Mouse (Mus musculus): ENCODE measurements around the gene Gm10065. TPM values are rescaled to one million over a fixed set of nuclear protein-coding genes. Genes with fewer than 3 reads are reported as not detected.

The Gm10065 gene
- total and polyA plus RNA-seq, 3 experiments = not detected

DNA sequence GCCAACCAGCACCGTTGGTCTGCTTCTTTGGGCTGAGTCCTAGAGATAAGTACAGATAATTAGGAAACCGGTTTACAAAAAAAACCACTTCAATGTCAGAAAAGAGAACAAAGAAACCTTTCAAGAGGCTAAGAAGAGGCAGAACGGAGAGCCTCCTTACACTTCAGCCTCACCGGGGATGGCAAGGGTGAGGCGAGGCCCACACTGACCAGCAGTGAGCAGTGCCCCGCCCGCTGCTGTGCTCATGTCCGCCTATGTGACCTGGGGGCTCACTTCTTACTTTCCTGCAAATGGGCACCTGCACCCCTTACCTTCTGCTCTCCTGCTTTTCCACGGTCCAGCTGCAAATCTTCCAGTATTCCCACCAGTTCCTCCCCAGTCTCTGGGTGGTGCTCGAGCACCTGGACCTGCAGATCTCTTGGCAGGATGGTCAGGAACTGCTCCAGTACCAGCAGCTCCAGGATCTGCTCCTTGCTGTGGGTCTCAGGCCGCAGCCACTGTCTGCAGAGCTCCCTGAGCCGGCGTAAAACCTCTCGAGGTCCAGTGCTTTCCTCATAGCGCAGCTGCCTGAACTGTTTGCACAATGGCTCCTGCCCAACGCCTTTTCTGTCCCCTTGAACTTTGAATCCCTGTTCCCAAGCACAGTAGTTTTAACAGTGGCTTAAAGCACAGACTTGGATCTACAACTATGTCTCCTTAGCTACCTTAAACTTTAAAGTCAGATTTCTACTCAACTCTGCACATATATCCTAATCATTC lies 31.2 kb downstream of the Gm10065 start:
- peaks cover 2% of the 10 kb centered on the region for H3K79me2 ChIP-seq (ENCODE audit: control insufficient read depth, insufficient read depth, low read length, poor library complexity)
- DNase-seq (ENCODE audit: low read depth, low spot score) = no peak
- TF ChIP-seq GATA1 (IDR thresholded peaks at IDR 0.05; ENCODE audit: low read depth, low read length) = no peak
- TF ChIP-seq HCFC1 (IDR thresholded peaks at IDR 0.05; ENCODE audit: low read depth, low read length) = no peak
- TF ChIP-seq TBP (IDR thresholded peaks at IDR 0.05; ENCODE audit: low read depth, low read length) = no peak
- TF ChIP-seq E2F4 (IDR thresholded peaks at IDR 0.05; ENCODE audit: borderline replicate concordance, low read depth, low read length) = no peak
- no peak for TF ChIP-seq ZKSCAN1 (IDR thresholded peaks at IDR 0.05; ENCODE audit: low read depth, low read length)
- TF ChIP-seq MEF2A (IDR thresholded peaks at IDR 0.05; ENCODE audit: extremely low read depth, insufficient replicate concordance, low read depth, low read length, poor library complexity, severe bottlenecking) = no peak
- TF ChIP-seq JUND (IDR thresholded peaks at IDR 0.05; ENCODE audit: low read depth, low read length) = no peak
- no peak for TF ChIP-seq MAFK (IDR thresholded peaks at IDR 0.05; ENCODE audit: borderline replicate concordance, low read depth, low read length)
- no peak for TF ChIP-seq BHLHE40 (IDR thresholded peaks at IDR 0.05; ENCODE audit: borderline replicate concordance, low read depth, low read length)
- TF ChIP-seq CTCF (IDR thresholded peaks at IDR 0.05 in 2 of 3, conservative IDR thresholded peaks at IDR 0.05 in 1 of 3; ENCODE audit: control insufficient read depth in 1 of 3, insufficient read depth in 1 of 3, low read depth in 2 of 3, low read length in 3 of 3, poor library complexity in 1 of 3, severe bottlenecking in 1 of 3) = no peak
- TF ChIP-seq RCOR1 (IDR thresholded peaks at IDR 0.05; ENCODE audit: low read depth, low read length) = no peak
- TF ChIP-seq USF2 (IDR thresholded peaks at IDR 0.05; ENCODE audit: borderline replicate concordance in 1 of 2, insufficient read depth in 1 of 2, low read depth in 1 of 2, low read length in 2 of 2) = no peak
- TF ChIP-seq ZC3H11A (IDR thresholded peaks at IDR 0.05; ENCODE audit: low read depth, low read length) = no peak
- no peak for TF ChIP-seq ZNF384 (IDR thresholded peaks at IDR 0.05; ENCODE audit: low read depth, low read length)
- no peak for TF ChIP-seq SIN3A (IDR thresholded peaks at IDR 0.05; ENCODE audit: low read length)
- no peak for TF ChIP-seq POLR2A (IDR thresholded peaks at IDR 0.05; ENCODE audit: control insufficient read depth in 1 of 2, insufficient read depth in 1 of 2, low read depth in 1 of 2, low read length in 2 of 2, poor library complexity in 1 of 2)
- no peak for TF ChIP-seq USF1 (IDR thresholded peaks at IDR 0.05; ENCODE audit: low read depth, low read length)
- no peak overlapping the region for H3K9ac ChIP-seq (ENCODE audit: control insufficient read depth, low read depth, low read length, poor library complexity, severe bottlenecking)
- H3K4me3 ChIP-seq (ENCODE audit: control insufficient read depth in 1 of 2, insufficient read depth in 1 of 2, low read depth in 2 of 2, low read length in 2 of 2) = no peak overlapping the region
- no peaks in the 10 kb centered on the region for H3K9me3 ChIP-seq (replicated peaks; ENCODE audit: insufficient read depth, low read length)
- peaks cover 3 to 6% of the 10 kb centered on the region in 2 experiments; a peak in 2 of 4 replicates for H3K4me1 ChIP-seq (ENCODE audit: control insufficient read depth in 1 of 2, insufficient read depth in 2 of 2, low read length in 2 of 2)
- H3K27ac ChIP-seq (ENCODE audit: control insufficient read depth, low read depth, low read length) = no peak overlapping the region
- H3K27me3 ChIP-seq (ENCODE audit: control insufficient read depth in 1 of 2, insufficient read depth in 2 of 2, low read length in 2 of 2) = no peaks in the 10 kb centered on the region
- peaks cover 3 to 4% of the 10 kb centered on the region in 2 experiments; a peak in 1 of 4 replicates for H3K36me3 ChIP-seq (ENCODE audit: control insufficient read depth in 1 of 2, insufficient read depth in 2 of 2, low read length in 2 of 2)

DNA sequence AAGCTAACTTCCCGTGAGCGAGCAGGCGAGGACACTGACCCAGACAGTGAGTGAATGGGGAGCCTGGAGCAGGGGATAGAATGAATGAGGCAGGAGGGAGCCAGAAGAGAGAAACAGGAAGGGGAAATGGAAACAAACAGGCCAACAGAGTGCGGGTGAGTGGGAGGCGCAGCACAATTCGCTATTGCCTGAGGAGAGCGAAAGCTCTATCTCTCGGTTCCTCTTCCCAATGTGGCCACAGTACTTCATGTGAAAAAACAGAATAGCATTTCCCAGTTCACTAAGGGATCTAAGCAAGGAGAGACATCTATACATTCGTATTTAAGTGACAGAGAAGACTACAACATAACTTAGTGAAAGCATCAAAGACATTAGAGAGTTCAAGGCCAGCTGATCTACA lies 32.4 kb downstream of the Gm10065 start:
- DNase-seq (ENCODE audit: low read depth, low spot score) = no peak
- no peaks in the 10 kb centered on the region for H3K9me3 ChIP-seq (replicated peaks; ENCODE audit: insufficient read depth, low read length)
- no peaks in the 10 kb centered on the region for H3K4me1 ChIP-seq (ENCODE audit: control insufficient read depth in 1 of 2, insufficient read depth in 2 of 2, low read length in 2 of 2)
- H3K36me3 ChIP-seq (ENCODE audit: control insufficient read depth in 1 of 2, insufficient read depth in 2 of 2, low read length in 2 of 2) = peaks cover 0 to 4% of the 10 kb centered on the region in 2 experiments; a peak in 1 of 4 replicates
- H3K27ac ChIP-seq (ENCODE audit: control insufficient read depth, low read depth, low read length) = no peak overlapping the region
- H3K79me2 ChIP-seq (ENCODE audit: control insufficient read depth, insufficient read depth, low read length, poor library complexity) = no peaks in the 10 kb centered on the region
- H3K4me3 ChIP-seq (ENCODE audit: control insufficient read depth in 1 of 2, insufficient read depth in 1 of 2, low read depth in 2 of 2, low read length in 2 of 2) = no peak overlapping the region
- TF ChIP-seq EP300 (IDR thresholded peaks at IDR 0.05; ENCODE audit: low read depth in 1 of 2, low read length in 2 of 2) (no peak), GATA1 (IDR thresholded peaks at IDR 0.05; ENCODE audit: low read depth, low read length) (no peak), JUND (IDR thresholded peaks at IDR 0.05; ENCODE audit: low read depth, low read length) (no peak), E2F4 (IDR thresholded peaks at IDR 0.05; ENCODE audit: borderline replicate concordance, low read depth, low read length) (no peak), UBTF (IDR thresholded peaks at IDR 0.05; ENCODE audit: borderline replicate concordance, insufficient read depth, low read depth, low read length) (no peak), CHD2 (IDR thresholded peaks at IDR 0.05; ENCODE audit: low read length) (no peak), MYC (IDR thresholded peaks at IDR 0.05; ENCODE audit: low read depth, low read length) (no peak), MAFK (IDR thresholded peaks at IDR 0.05; ENCODE audit: borderline replicate concordance, low read depth, low read length) (no peak), ZMIZ1 (IDR thresholded peaks at IDR 0.05; ENCODE audit: low read depth, low read length) (no peak), MYB (IDR thresholded peaks at IDR 0.05; ENCODE audit: low read depth, low read length) (no peak), ZNF384 (IDR thresholded peaks at IDR 0.05; ENCODE audit: low read depth, low read length) (no peak), USF1 (IDR thresholded peaks at IDR 0.05; ENCODE audit: low read depth, low read length) (no peak), USF2 (IDR thresholded peaks at IDR 0.05; ENCODE audit: borderline replicate concordance in 1 of 2, insufficient read depth in 1 of 2, low read depth in 1 of 2, low read length in 2 of 2) (no peak), CTCF (IDR thresholded peaks at IDR 0.05 in 2 of 3, conservative IDR thresholded peaks at IDR 0.05 in 1 of 3; ENCODE audit: control insufficient read depth in 1 of 3, insufficient read depth in 1 of 3, low read depth in 2 of 3, low read length in 3 of 3, poor library complexity in 1 of 3, severe bottlenecking in 1 of 3) (no peak), POLR2A (IDR thresholded peaks at IDR 0.05; ENCODE audit: control insufficient read depth in 1 of 2, insufficient read depth in 1 of 2, low read depth in 1 of 2, low read length in 2 of 2, poor library complexity in 1 of 2) (no peak), HCFC1 (IDR thresholded peaks at IDR 0.05; ENCODE audit: low read depth, low read length) (no peak), ZC3H11A (IDR thresholded peaks at IDR 0.05; ENCODE audit: low read depth, low read length) (no peak)
- no peaks in the 10 kb centered on the region for H3K27me3 ChIP-seq (ENCODE audit: control insufficient read depth in 1 of 2, insufficient read depth in 2 of 2, low read length in 2 of 2)
- H3K9ac ChIP-seq (ENCODE audit: control insufficient read depth, low read depth, low read length, poor library complexity, severe bottlenecking) = no peak overlapping the region

Data from MEL (cell line).